Comparison of ENCODE assay signal across 8 mouse cellular contexts in the genomic region with DNA sequence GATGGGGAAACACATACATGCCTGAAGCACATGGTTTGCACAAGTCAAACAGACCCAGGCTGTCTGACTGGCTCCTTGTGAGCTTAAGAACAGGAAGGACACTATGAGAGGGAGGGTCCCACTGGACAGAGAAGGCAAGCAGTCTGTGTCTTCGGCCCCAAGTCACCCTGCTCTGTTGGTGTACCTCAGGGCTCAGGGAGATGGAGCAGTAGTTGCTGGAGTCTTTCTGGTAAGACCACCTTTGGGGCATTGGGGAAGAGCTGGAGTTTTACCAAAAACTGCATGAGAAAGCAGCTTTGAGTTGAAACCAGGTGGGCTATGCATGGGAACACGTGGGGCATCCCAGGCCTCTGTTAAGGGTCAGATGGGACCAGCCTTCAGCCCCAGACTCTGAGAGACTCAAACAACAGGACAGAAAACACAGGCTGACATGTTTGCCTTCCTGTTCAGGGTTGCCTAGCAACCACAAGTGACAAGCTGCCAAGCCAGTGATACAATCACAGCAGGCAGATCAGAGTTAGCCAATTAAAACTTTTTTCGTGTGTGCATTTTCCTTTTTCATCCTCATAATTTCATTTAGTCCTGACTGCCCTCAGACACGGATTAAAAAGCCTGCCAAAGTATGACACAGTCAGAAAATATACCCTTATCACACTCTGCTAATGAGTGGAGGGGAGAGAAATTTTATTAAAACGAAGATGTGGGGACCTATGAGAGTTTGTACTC.
A peak's percentile ranks its signal among the peaks of the same experiment; 100 is the strongest.
DNase-seq lines count a peak whose midpoint lies in the region; ATAC-seq lines count a peak whose summit lies in the region.

No protein-coding gene starts in this region.

- H3K9me3 ChIP-seq in kidney, embryonic 14.5 days (ENCODE audit: control insufficient read depth, low read length) = no peaks in the 10 kb centered on the region
- H3K9me3 ChIP-seq in lung, embryonic 16.5 days (ENCODE audit: control insufficient read depth, low read length) = no peaks in the 10 kb centered on the region

- no peak overlapping the region for H3K9ac ChIP-seq in kidney, embryonic 14.5 days (ENCODE audit: low read depth, low read length)
- no peak overlapping the region for H3K9ac ChIP-seq in lung, embryonic 16.5 days (ENCODE audit: low read length)

- 35% methylated on average over 5 of the region's 5 CpGs for WGBS in kidney, embryonic 14.5 days
- WGBS in lung, embryonic 16.5 days = 13% methylated on average over 5 of the region's 5 CpGs

- H3K4me2 ChIP-seq in kidney, embryonic 14.5 days (replicated peaks; ENCODE audit: low read depth, low read length) = no peak overlapping the region
- H3K4me2 ChIP-seq in lung, embryonic 16.5 days (ENCODE audit: low read depth, low read length) = no peak overlapping the region

- H3K27me3 ChIP-seq in kidney, embryonic 14.5 days (ENCODE audit: control insufficient read depth, insufficient read depth, low read length) = no peaks in the 10 kb centered on the region
- H3K27me3 ChIP-seq in lung, embryonic 16.5 days (ENCODE audit: control insufficient read depth, insufficient read depth, low read depth, low read length) = no peaks in the 10 kb centered on the region

- H3K4me3 ChIP-seq in kidney, embryonic 14.5 days (ENCODE audit: low read length) = no peak overlapping the region
- no peak overlapping the region for H3K4me3 ChIP-seq in lung, embryonic 16.5 days (ENCODE audit: low read length)

- ATAC-seq in kidney, embryonic 14.5 days (ENCODE audit: low FRiP score, low TSS enrichment) = no peak
- ATAC-seq in lung, embryonic 16.5 days (ENCODE audit: low read depth) = peak; percentile 79

- peaks cover 3% of the 10 kb centered on the region; the same call in 1 of the 2 replicates for H3K4me1 ChIP-seq in kidney, embryonic 14.5 days (ENCODE audit: control insufficient read depth, insufficient read depth, low read length)
- H3K4me1 ChIP-seq in lung, embryonic 16.5 days (replicated peaks; ENCODE audit: control insufficient read depth, insufficient read depth, low read length) = peaks cover 8% of the 10 kb centered on the region; the same call in 1 of the 2 replicates

- peak; percentile 4 to 6 for DNase-seq in kidney, adult 8-10 months
- DNase-seq in cerebellum, postnatal 25 days = peak; percentile 12 to 49
- DNase-seq in heart, adult 8-10 months (ENCODE audit: low spot score) = peak; percentile 35
- peak; percentile 61 to 71 for DNase-seq in kidney, postnatal 4 days
- peak; percentile 88 to 91 for DNase-seq in right cerebral cortex, postnatal 10 days (ENCODE audit: low spot score in 2 of 2)
- no peak for DNase-seq in thymus, postnatal 14 days

- no peak overlapping the region for H3K27ac ChIP-seq in kidney, embryonic 14.5 days (ENCODE audit: low read depth, low read length)
- H3K27ac ChIP-seq in lung, embryonic 16.5 days (ENCODE audit: low read length) = no peak overlapping the region

- no peaks in the 10 kb centered on the region for H3K36me3 ChIP-seq in kidney, embryonic 14.5 days (ENCODE audit: control insufficient read depth, insufficient read depth, low read length)
- H3K36me3 ChIP-seq in lung, embryonic 16.5 days (ENCODE audit: control insufficient read depth, insufficient read depth, low read length) = no peaks in the 10 kb centered on the region
